Mouse (Mus musculus) gastrocnemius, adult 8-10 months (tissue): ENCODE measurements around the gene Tmem131l. TPM values are rescaled to one million over a fixed set of nuclear protein-coding genes. Genes with fewer than 3 reads are reported as not detected.
"Not testable (repeated sequence)": the region's sequence is repeated elsewhere in the genome, so short reads cannot be mapped to it uniquely, and the experiment has no call there.

Experiments
- DNase-seq, 2 experiments: peaks; one replicate each; pipeline ENCODE4 v3.0.0; 2022; ENCODE audit warnings: low spot score in 2 of 2
- total RNA-seq, 4 experiments: library from RNA; stranded (reverse); gene quantifications; 2 replicates each; pipeline ENCODE4 v1.2.4; 2022

The Tmem131l gene
- total RNA-seq, 4 experiments from 2014 or later = 8.7 to 13.1 (median 11.6) TPM

DNA sequence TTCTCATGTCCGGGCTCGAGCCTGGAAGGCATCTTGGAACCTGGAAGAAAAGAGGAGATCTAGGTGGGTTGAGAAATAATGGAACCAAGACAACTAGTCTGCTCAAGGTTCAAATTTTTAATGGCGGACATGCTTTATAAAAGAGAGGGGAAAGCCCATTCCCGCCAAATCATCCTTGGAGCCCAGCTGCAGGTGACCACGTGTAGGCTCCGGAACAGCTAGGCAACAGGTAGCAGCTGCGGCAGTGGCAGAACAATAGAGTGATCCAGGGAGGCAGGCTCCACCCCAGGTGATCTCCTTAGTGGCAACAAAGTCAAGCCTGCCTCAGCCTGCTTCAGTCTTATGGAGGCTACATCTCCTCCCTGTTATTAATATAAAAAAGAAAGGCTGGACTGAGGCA is 168.4 kb downstream of the Tmem131l start:
- DNase-seq = not testable (repeated sequence)

DNA sequence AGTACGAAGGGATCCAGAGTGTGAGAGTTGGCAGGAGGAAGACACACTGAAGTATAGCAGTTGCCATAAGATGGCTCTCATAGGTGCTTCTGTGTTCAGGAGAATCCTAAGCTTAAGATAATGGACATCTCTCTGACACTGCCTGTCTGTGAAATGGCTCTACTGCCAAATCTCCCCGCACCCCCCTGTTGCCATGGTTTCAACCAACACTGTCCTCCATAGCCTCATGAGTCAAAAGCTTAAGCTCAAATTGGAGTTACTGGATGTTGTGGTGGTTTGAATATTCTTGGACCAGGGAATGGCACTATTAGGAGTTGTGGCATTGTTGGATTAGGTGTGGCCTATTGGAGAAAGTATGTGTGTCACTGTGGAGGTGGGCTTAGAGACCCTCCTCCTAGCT is 170.2 kb downstream of the Tmem131l start:
- no peak for DNase-seq

DNA sequence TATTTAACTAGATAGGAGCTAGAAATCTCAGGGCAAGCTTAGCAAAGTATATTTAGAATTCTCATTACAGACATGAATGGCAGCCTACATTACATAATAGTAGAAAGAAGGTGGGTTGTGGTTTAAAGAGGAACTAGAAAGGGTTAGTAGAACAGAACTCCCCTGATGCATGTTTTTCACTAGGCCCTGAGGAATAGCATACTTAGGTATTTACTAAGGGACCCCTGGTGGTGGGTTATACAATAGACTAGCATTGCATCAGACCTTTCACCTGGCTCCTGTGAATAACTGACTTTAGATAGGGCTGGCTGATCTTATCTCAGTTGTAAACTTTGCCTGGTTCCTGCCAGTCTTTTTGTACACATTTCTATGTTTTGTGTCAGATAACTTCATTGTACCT is 172.9 kb downstream of the Tmem131l start:
- DNase-seq = not testable (repeated sequence)

DNA sequence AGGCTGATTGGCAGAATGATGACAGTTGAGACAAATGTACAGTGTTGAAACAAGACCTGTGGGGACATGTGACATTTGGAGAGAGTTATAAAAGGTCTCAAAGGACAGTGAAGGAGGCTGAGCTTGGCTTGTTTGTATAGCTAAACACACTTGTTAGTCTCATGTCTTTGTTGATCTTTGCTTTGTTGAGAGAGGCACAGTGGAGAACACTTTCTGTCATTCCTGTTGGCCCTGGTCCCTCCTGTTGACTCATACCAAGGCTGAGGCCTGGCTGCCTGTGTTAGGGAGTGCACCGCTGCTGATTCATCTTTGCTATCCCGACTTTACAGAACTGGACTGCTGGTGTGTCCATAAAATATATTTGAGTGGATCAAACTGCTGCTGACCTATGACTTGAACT is 174.8 kb downstream of the Tmem131l start:
- peak; percentile 6 to 21 for DNase-seq

DNA sequence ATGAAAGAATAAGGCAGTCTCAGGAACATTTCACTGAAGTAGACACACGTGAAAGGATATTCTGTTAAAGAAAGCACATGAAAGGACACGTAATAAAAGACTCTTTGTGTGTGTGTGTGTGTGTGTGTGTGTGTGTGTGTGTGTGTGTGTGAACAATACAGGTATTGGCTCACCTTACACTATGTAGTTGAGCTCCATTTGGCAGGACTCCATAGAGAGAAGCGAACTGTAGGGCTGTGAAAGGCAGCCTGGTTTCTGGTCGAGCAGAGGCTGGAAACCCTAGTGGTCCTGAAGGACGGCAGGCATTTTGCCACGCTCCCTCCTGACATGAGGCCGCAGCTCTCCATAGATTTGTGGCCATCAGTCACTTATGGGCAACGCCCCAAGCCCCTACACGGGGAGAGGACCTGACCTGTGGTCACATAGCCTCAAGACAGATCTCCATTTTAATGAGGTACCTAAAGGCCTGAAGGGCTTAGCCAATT is 175.9 kb downstream of the Tmem131l start:
- DNase-seq = no peak

DNA sequence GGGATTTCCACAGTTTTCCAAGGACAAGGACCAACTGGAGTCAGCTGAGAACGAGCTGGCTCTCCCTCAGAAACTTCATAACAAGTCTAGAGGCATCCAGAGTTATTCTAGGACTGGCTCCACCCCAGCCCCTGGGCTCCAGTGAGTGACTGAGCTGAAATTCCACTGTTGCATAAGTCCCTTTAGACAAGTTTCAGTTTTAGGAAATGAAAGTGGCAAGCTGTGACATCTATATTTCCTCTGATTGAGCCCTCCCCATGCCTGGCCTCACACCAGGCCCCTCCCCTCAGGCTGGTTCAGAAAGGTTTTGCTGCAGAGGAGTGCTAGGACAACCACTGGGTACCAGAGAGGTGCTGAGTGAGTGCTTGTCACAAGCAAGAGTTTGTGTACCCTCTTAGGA is 177.0 kb downstream of the Tmem131l start:
- peak; percentile 87 to 91 for DNase-seq

DNA sequence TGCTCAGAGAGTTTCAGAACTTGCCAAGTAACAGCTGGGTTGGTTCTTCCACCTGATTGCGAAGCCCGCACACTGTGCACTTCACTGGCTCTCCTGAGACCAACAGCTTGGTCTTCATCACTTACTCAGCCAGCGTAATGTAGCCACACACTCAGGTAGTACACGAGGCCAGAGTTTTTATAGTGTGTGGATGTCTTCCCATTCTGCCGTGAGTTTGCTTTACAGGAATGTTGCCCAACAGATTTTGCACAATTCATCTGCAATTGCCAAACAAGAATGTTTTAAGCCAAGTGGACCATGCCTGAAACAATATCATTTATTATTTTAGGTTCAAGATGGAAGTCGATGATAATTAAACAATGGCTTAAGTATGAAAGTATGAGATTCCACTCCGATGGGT is 180.4 kb downstream of the Tmem131l start:
- DNase-seq = no peak

DNA sequence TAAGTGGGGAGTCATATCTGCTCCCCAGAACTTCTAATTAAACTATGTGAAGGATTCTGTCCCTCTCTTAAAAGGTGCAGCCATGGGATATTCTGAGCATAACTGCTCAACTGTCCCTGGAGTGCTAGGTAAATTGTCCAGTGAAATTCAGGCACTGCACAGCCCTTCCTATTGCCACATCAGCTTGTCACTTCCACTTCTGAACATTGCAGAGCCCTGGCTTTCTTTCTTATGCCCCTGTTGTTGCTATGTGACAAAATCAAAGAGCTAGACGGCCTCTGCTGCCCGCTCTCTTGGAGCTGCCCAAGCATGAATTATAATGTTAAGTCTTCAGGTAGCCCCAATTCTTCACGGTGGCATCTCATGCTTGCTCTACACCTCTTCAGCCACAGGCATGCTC is 180.9 kb downstream of the Tmem131l start:
- DNase-seq = no peak

DNA sequence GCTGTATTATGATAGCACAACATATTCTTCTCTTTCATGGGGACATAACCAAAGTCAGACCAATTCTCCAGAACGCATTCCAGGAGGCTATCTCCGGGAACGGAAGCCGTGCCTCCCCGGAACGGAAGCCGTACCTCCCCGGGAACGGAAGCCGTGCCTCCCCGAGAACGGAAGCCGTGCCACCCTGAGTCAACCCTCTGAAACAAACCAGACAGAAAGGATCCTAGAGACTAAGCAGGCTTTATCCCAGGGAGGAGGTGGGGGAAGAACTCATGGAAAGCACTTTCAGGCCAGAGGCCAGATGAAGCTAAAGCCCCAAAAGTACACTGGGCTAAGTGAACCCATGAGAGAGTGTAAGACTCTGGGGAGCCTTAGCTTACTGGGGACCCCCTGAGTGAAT is 182.4 kb downstream of the Tmem131l start:
- no peak for DNase-seq

DNA sequence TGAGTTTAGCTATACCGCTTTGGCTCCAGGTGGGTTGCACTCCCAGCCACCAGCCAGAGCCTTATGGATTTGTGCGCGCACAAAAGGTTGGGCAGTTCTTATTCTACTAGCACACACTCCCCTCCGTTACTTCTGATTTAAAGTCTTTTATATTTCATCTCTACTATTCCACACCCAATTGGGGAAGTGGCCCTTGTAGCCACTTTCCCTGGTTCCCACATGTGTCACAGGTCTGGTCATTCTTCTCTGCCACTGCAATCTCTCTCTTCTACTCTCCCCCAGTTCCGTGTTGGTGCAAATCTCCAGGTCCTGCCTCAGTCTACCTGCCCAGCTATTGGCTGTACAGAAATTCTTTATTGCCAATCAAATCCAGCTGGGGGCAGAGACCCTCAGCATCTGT is 184.3 kb downstream of the Tmem131l start:
- DNase-seq = no peak

DNA sequence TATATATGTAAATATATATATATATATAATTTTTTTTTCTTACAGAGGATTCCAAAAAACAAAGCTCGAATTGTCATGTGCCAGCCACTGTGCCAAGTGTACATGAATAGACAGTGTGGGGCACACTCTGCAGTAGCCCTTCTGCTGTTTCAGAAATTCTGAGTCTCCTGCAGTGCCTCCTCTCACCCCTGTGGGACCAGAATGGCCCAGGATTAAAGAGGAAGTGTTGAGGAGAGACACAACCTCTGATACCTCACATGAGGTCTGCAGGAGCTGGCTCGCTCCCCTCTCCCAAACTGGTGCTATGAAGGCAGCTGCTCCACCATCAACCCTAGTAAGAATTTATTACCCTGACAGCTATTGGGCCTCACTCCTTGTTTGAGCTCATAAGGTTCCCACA is 190.6 kb downstream of the Tmem131l start:
- DNase-seq = no peak

Other genes with a start within 250 kb of the Tmem131l start
- under 1 TPM; 0.12 to 0.70 (median 0.37) TPM for gene Tlr2, start 198.4 kb downstream of the Tmem131l start, total RNA-seq
- gene Mnd1, start 115.6 kb upstream of the Tmem131l start, total RNA-seq = 1 to 10 TPM in 3 of 4 experiments, under 1 TPM in 1; 0.77 to 1.9 (median 1.3) TPM
- gene Gm6525, start 133.9 kb upstream of the Tmem131l start, total RNA-seq = not detected